Mouse (Mus musculus): ENCODE measurements at regions not wholly inside any gene's neighbourhood (a gene's known extent, or its start where the extent isn't known, plus 50 kb on each side); places are given as distances from the start of the nearest gene placed in this dataset.

DNA sequence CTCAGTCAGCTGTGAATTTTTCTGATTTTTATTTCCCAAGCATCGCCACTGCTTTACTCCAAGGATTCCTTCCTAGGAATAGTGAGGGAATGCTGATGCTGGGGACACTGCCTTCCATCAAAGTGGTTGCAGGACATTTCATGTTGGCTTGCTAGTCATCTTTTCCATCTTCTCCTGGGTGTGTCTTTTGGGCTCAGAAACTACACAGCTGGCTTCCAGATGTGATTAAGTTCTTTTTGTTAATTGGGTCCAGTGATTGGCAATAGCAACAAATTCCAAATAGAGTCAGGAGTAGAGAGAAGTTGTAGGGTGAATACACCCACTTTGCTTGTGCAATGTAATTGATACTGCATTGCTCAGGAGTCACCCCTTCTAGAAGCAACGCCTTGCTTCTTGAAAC lies 961.3 kb downstream of the Slc22a22 start:
- TF ChIP-seq CTCF (IDR thresholded peaks at IDR 0.05) = no peak
- no peak for TF ChIP-seq EP300 (IDR thresholded peaks at IDR 0.05)

All from lung, postnatal 0 days (tissue).